ENCODE assay signal across 8 mouse cellular contexts in genomic region chr8:88266170-88266800, GRCm38 (mm10). TPM values are rescaled to one million over a fixed set of nuclear protein-coding genes. Genes with fewer than 3 reads are reported as not detected.
DNase-seq lines count a peak whose midpoint lies in the region; ATAC-seq and TF ChIP-seq lines count a peak whose summit lies in the region.

No protein-coding gene starts in this region.

- no peaks in the 10 kb centered on the region for H3K9me3 ChIP-seq in midbrain, embryonic 10.5 days (replicated peaks)
- H3K9me3 ChIP-seq in midbrain, embryonic 13.5 days: no peaks in the 10 kb centered on the region
- H3K9me3 ChIP-seq in intestine, postnatal 0 days (ENCODE audit: control insufficient read depth): no peaks in the 10 kb centered on the region
- H3K9me3 ChIP-seq in limb, embryonic 11.5 days (ENCODE audit: control insufficient read depth, low read length): no peaks in the 10 kb centered on the region

- no peak overlapping the region for H3K4me2 ChIP-seq in midbrain, embryonic 13.5 days (replicated peaks)
- no peak overlapping the region for H3K4me2 ChIP-seq in intestine, postnatal 0 days (replicated peaks; ENCODE audit: low read depth)
- H3K4me2 ChIP-seq in limb, embryonic 11.5 days (ENCODE audit: low read depth, severe bottlenecking): no peak overlapping the region

- peak; percentile 81 for DNase-seq in midbrain, embryonic 10.5 days (ENCODE audit: low spot score)
- DNase-seq in brain, embryonic 18.5 days (ENCODE audit: low read depth, low spot score): peak; percentile 22
- peak; percentile 81 for DNase-seq in forelimb bud, embryonic 11.5 days (ENCODE audit: low read depth, low spot score)
- peak; percentile 94 for DNase-seq in limb, embryonic 11.5 days (ENCODE audit: low spot score)
- DNase-seq in thymus, postnatal 14 days: peak; percentile 83

- H3K27me3 ChIP-seq in midbrain, embryonic 10.5 days (ENCODE audit: low read depth, poor library complexity, severe bottlenecking): peaks cover 31% of the 10 kb centered on the region
- H3K27me3 ChIP-seq in midbrain, embryonic 13.5 days: peaks cover 17% of the 10 kb centered on the region
- H3K27me3 ChIP-seq in intestine, postnatal 0 days (replicated peaks; ENCODE audit: control insufficient read depth, insufficient read depth, low read length): 0 out of 2 replicates have a peak, but pooled peaks cover under 1% of the 10 kb centered on the region
- no peaks in the 10 kb centered on the region for H3K27me3 ChIP-seq in limb, embryonic 11.5 days (ENCODE audit: control insufficient read depth, insufficient read depth, low read length)

- peaks cover 27% of the 10 kb centered on the region for H3K4me1 ChIP-seq in midbrain, embryonic 10.5 days
- no peaks in the 10 kb centered on the region for H3K4me1 ChIP-seq in midbrain, embryonic 13.5 days (replicated peaks)
- no peaks in the 10 kb centered on the region for H3K4me1 ChIP-seq in intestine, postnatal 0 days (replicated peaks; ENCODE audit: control insufficient read depth, insufficient read depth, low read length)
- no peaks in the 10 kb centered on the region for H3K4me1 ChIP-seq in limb, embryonic 11.5 days (ENCODE audit: control insufficient read depth, insufficient read depth, low read length)
- H3K4me1 ChIP-seq in olfactory bulb, adult 2 months (ENCODE audit: control insufficient read depth, insufficient read depth, low read length): 0 out of 2 replicates have a peak, but pooled peaks cover 2% of the 10 kb centered on the region

- no peak overlapping the region for H3K27ac ChIP-seq in midbrain, embryonic 10.5 days (replicated peaks)
- H3K27ac ChIP-seq in midbrain, embryonic 13.5 days: no peak overlapping the region
- H3K27ac ChIP-seq in intestine, postnatal 0 days (ENCODE audit: low read depth, low read length): no peak overlapping the region
- no peak overlapping the region for H3K27ac ChIP-seq in limb, embryonic 11.5 days (replicated peaks; ENCODE audit: low read depth, low read length)
- no peak overlapping the region for H3K27ac ChIP-seq in olfactory bulb, adult 2 months (ENCODE audit: insufficient read depth, low read depth, low read length)

- H3K4me3 ChIP-seq in midbrain, embryonic 10.5 days: no peak overlapping the region
- H3K4me3 ChIP-seq in midbrain, embryonic 13.5 days (replicated peaks): no peak overlapping the region
- H3K4me3 ChIP-seq in intestine, postnatal 0 days (ENCODE audit: low read depth, low read length): no peak overlapping the region
- no peak overlapping the region for H3K4me3 ChIP-seq in limb, embryonic 11.5 days (ENCODE audit: low read depth, low read length)
- H3K4me3 ChIP-seq in olfactory bulb, adult 2 months (ENCODE audit: insufficient read depth, low read depth, low read length): no peak overlapping the region

- WGBS in midbrain, embryonic 10.5 days: 50% methylated on average over 10 of the region's 10 CpGs
- 53% methylated on average over 10 of the region's 10 CpGs for WGBS in midbrain, embryonic 13.5 days
- 43% methylated on average over 10 of the region's 10 CpGs for WGBS in intestine, postnatal 0 days
- WGBS in limb, embryonic 11.5 days: 55% methylated on average over 10 of the region's 10 CpGs
- 54% methylated on average over 10 of the region's 10 CpGs for WGBS in olfactory bulb, adult 2 months

- peak; percentile 88 for TF ChIP-seq CTCF in intestine, postnatal 0 days (IDR thresholded peaks at IDR 0.05; ENCODE audit: low read depth)
- peak; percentile 51 for TF ChIP-seq CTCF in olfactory bulb, adult 2 months (IDR thresholded peaks at IDR 0.05; ENCODE audit: insufficient read depth, low read depth, low read length)

- no peak for TF ChIP-seq POLR2A in olfactory bulb, adult 2 months (IDR thresholded peaks at IDR 0.05; ENCODE audit: insufficient read depth, low read depth, low read length)

- no peak for ATAC-seq in midbrain, embryonic 13.5 days
- ATAC-seq in intestine, postnatal 0 days: no peak
- no peak for ATAC-seq in limb, embryonic 11.5 days (ENCODE audit: insufficient number of reproducible peaks, low FRiP score, low TSS enrichment, low read depth)

- no peaks in the 10 kb centered on the region for H3K36me3 ChIP-seq in midbrain, embryonic 10.5 days
- no peaks in the 10 kb centered on the region for H3K36me3 ChIP-seq in midbrain, embryonic 13.5 days
- no peaks in the 10 kb centered on the region for H3K36me3 ChIP-seq in intestine, postnatal 0 days (ENCODE audit: control insufficient read depth, insufficient read depth)
- H3K36me3 ChIP-seq in limb, embryonic 11.5 days (ENCODE audit: control insufficient read depth, insufficient read depth, low read length): no peaks in the 10 kb centered on the region

- no peak overlapping the region for H3K9ac ChIP-seq in midbrain, embryonic 13.5 days (replicated peaks)
- no peak overlapping the region for H3K9ac ChIP-seq in intestine, postnatal 0 days (ENCODE audit: low read depth, low read length)
- H3K9ac ChIP-seq in limb, embryonic 11.5 days (ENCODE audit: low read length): no peak overlapping the region

RNA-seq across cellular contexts. Expression of gene Adcy7, which starts 5.9 kb away (rescaled TPM):
- polyA plus RNA-seq in midbrain, embryonic 10.5 days (2016; fragmentation: Nextera tagmentation; extraction: Ambion mirVana): 2.2 and 3.2 TPM in 2 replicates
- polyA plus RNA-seq in midbrain, embryonic 13.5 days (2015; fragmentation: Nextera tagmentation; extraction: Ambion mirVana): 1.3 and 1.7 TPM in 2 replicates
- polyA plus RNA-seq in intestine, postnatal 0 days (2015; fragmentation: Nextera tagmentation; extraction: Ambion mirVana): 2.3 and 3.4 TPM in 2 replicates
- polyA plus RNA-seq in limb, embryonic 11.5 days (2014; fragmentation: Nextera tagmentation; extraction: Ambion mirVana): 1.8 and 2.3 TPM in 2 replicates
- not detected in 2 replicates for polyA plus RNA-seq in olfactory bulb, adult 2 months (2012; ENCODE audit: insufficient read depth, insufficient read length, low replicate concordance, missing spikeins)

Comparison
In these comparisons a context has a peak if more than half of its experiments do, and no peak if none do; other contexts are left out.
1. DNase-seq: peak in every context shown above with its lines; median percentile 94 in limb, embryonic 11.5 days; 83 in thymus, postnatal 14 days; 81 in midbrain, embryonic 10.5 days; 81 in forelimb bud, embryonic 11.5 days; 22 in brain, embryonic 18.5 days.